Mouse (Mus musculus) heart, embryonic 15.5 days (tissue): ENCODE results near the gene Cpa3. TPM values are rescaled to one million over a fixed set of nuclear protein-coding genes. Genes with fewer than 3 reads are reported as not detected.

Experiments
- ATAC-seq: fragments of 200-750 bp; cut with Nextera tagmentation; replicated peaks from 2 replicates; pipeline ENCODE4 v1.8.0; 2017; ENCODE audit warnings: low read depth, moderate TSS enrichment; ENCODE audit not compliant: insufficient number of reproducible peaks, insufficient read depth, low FRiP score
- H3K27ac ChIP-seq: fragments of 300-500 bp; sonication (generic); 2 replicates; pipeline ENCODE4 v1.5.1; 2015; ENCODE audit warnings: mild to moderate bottlenecking, inconsistent platforms
- H3K27me3 ChIP-seq: fragments of 300-500 bp; sonication (generic); 2 replicates; pipeline ENCODE4 v1.6.1; 2015; ENCODE audit warnings: inconsistent platforms
- H3K36me3 ChIP-seq: fragments of 300-500 bp; sonication (generic); 2 replicates; pipeline ENCODE4 v1.6.1; 2015; ENCODE audit warnings: mild to moderate bottlenecking, inconsistent platforms
- H3K4me1 ChIP-seq: fragments of 300-500 bp; sonication (generic); replicated peaks from 2 replicates; pipeline ENCODE4 v1.6.1; 2015; ENCODE audit warnings: inconsistent platforms
- H3K4me2 ChIP-seq: fragments of 300-500 bp; sonication (generic); 2 replicates; pipeline ENCODE4 v1.6.1; 2015; ENCODE audit warnings: inconsistent platforms, mild to moderate bottlenecking, moderate library complexity
- H3K4me3 ChIP-seq: fragments of 300-500 bp; sonication (generic); 2 replicates; pipeline ENCODE4 v1.5.1; 2015; ENCODE audit warnings: mild to moderate bottlenecking, inconsistent platforms
- H3K9ac ChIP-seq: fragments of 300-500 bp; sonication (generic); 2 replicates; pipeline ENCODE4 v1.6.1; 2015; ENCODE audit warnings: mild to moderate bottlenecking, inconsistent platforms
- H3K9me3 ChIP-seq: fragments of 300-500 bp; sonication (generic); replicated peaks from 2 replicates; pipeline ENCODE4 v1.6.1; 2016; ENCODE audit warnings: inconsistent platforms
- WGBS: fragments of 180-500 bp; shearing (Covaris S2); methylation state at CpG from one replicate; pipeline ENCODE4 v1.1.7; 2015; ENCODE audit warnings: mixed read lengths; 5-methylcytosine and 5-hydroxymethylcytosine counted together
- microRNA-seq: library from miRNA; unstranded; fragments of <30 nt; microRNA quantifications from one replicate; pipeline ENCODE4, GENCODE M21; 2016
- polyA plus RNA-seq: library from polyadenylated mRNA; unstranded; fragments of >200 nt; fragmentation: Nextera tagmentation; extraction: Ambion mirVana; gene quantifications from 2 replicates; pipeline ENCODE4 v1.2.1, GENCODE M21; 2015

Cpa3 gene
- polyA plus RNA-seq, 1 experiment from 2014 or later = 11.0 TPM

GRCm38 (mm10) chr3:20222926-20223698, 18.9 kb downstream of the Cpa3 start:
- Histone ChIP-seq H3K27ac (no peak overlapping the region), H3K4me2 (no peak overlapping the region), H3K4me1 (no peaks in the 10 kb centered on the region), H3K9me3 (no peaks in the 10 kb centered on the region), H3K36me3 (no peaks in the 10 kb centered on the region), H3K27me3 (no peaks in the 10 kb centered on the region), H3K9ac (no peak overlapping the region), H3K4me3 (no peak overlapping the region)
- ATAC-seq = no peak
- 75% methylated on average over 9 of the region's 9 CpGs for WGBS

GRCm38 (mm10) chr3:20222136-20222535, 19.8 kb downstream of the Cpa3 start:
- H3K4me1 ChIP-seq = no peaks in the 10 kb centered on the region
- no peaks in the 10 kb centered on the region for H3K36me3 ChIP-seq
- no peak overlapping the region for H3K27ac ChIP-seq
- 62% methylated on average over 3 of the region's 3 CpGs for WGBS
- no peaks in the 10 kb centered on the region for H3K27me3 ChIP-seq
- H3K4me2 ChIP-seq = no peak overlapping the region
- ATAC-seq = no peak
- no peaks in the 10 kb centered on the region for H3K9me3 ChIP-seq
- H3K4me3 ChIP-seq = no peak overlapping the region
- H3K9ac ChIP-seq = no peak overlapping the region

GRCm38 (mm10) chr3:20198869-20199268, 43.1 kb downstream of the Cpa3 start:
- no peak overlapping the region for H3K4me3 ChIP-seq
- no peaks in the 10 kb centered on the region for H3K9me3 ChIP-seq
- no peak for ATAC-seq
- no peak overlapping the region for H3K9ac ChIP-seq
- H3K4me1 ChIP-seq = peaks cover 7% of the 10 kb centered on the region; the same call in 1 of the 2 replicates
- H3K27ac ChIP-seq = no peak overlapping the region
- H3K4me2 ChIP-seq = no peak overlapping the region
- no peaks in the 10 kb centered on the region for H3K27me3 ChIP-seq
- WGBS = 26% methylated on average over 6 of the region's 6 CpGs
- H3K36me3 ChIP-seq = no peaks in the 10 kb centered on the region

GRCm38 (mm10) chr3:20197878-20198277, 44.1 kb downstream of the Cpa3 start:
- Histone ChIP-seq H3K9ac (no peak overlapping the region), H3K36me3 (no peaks in the 10 kb centered on the region), H3K27ac (no peak overlapping the region), H3K4me1 (peaks cover 7% of the 10 kb centered on the region; the same call in 1 of the 2 replicates), H3K4me2 (0 out of 2 replicates have a peak overlapping the region, but pooled peaks have one; percentile 2), H3K9me3 (no peaks in the 10 kb centered on the region), H3K27me3 (no peaks in the 10 kb centered on the region), H3K4me3 (no peak overlapping the region)
- WGBS = 37% methylated on average over 10 of the region's 10 CpGs
- ATAC-seq = no peak

- 16% methylated on average over 5 of the region's 5 CpGs for WGBS
- peaks cover 5% of the 10 kb centered on the region; the same call in 1 of the 2 replicates for H3K4me1 ChIP-seq
- H3K27ac ChIP-seq = peak overlapping the region; percentile 60
- 0 out of 2 replicates have a peak, but pooled peaks have one; percentile 27 for ATAC-seq
- no peaks in the 10 kb centered on the region for H3K36me3 ChIP-seq
- H3K4me3 ChIP-seq = no peak overlapping the region
- no peaks in the 10 kb centered on the region for H3K27me3 ChIP-seq
- H3K9ac ChIP-seq = no peak overlapping the region
- H3K4me2 ChIP-seq = no peak overlapping the region
- no peaks in the 10 kb centered on the region for H3K9me3 ChIP-seq
Observed at GRCm38 (mm10) chr3:20188976-20189675, 52.9 kb downstream of the Cpa3 start.

GRCm38 (mm10) chr3:20172394-20172793, 69.6 kb downstream of the Cpa3 start:
- Histone ChIP-seq H3K9me3 (no peaks in the 10 kb centered on the region), H3K27me3 (no peaks in the 10 kb centered on the region), H3K4me1 (no peaks in the 10 kb centered on the region), H3K36me3 (no peaks in the 10 kb centered on the region), H3K27ac (no peak overlapping the region), H3K9ac (no peak overlapping the region), H3K4me2 (no peak overlapping the region), H3K4me3 (no peak overlapping the region)
- WGBS = 81% methylated on average over 6 of the region's 6 CpGs
- no peak for ATAC-seq

- Histone ChIP-seq H3K4me3 (no peak overlapping the region), H3K27me3 (no peaks in the 10 kb centered on the region), H3K4me2 (no peak overlapping the region), H3K9ac (no peak overlapping the region), H3K27ac (no peak overlapping the region), H3K9me3 (no peaks in the 10 kb centered on the region), H3K36me3 (no peaks in the 10 kb centered on the region), H3K4me1 (no peaks in the 10 kb centered on the region)
- 57% methylated on average over 1 of the region's 1 CpGs for WGBS
- ATAC-seq = no peak
Observed at GRCm38 (mm10) chr3:20167487-20167886, 74.5 kb downstream of the Cpa3 start.

Small RNA genes within 50 kb of the gene (microRNA-seq; reads per million reads assigned to microRNA genes)
- gene Mir7007 = not detected

Other genes starting within 250 kb of the Cpa3 start
- 9.1 and 10.8 TPM in 2 replicates for gene Hps3, start 206.9 kb downstream of the Cpa3 start, polyA plus RNA-seq
- 14.0 and 14.4 TPM in 2 replicates for gene Hltf, start 184.4 kb downstream of the Cpa3 start, polyA plus RNA-seq
- gene Gyg, start 86.9 kb downstream of the Cpa3 start, polyA plus RNA-seq = 463 and 501 TPM in 2 replicates
- gene Cpb1, start 33.6 kb upstream of the Cpa3 start, polyA plus RNA-seq = 0.13 and 0.19 TPM in 2 replicates
- 0.11 and 0.34 TPM in 2 replicates for gene Agtr1b, start 125.0 kb upstream of the Cpa3 start, polyA plus RNA-seq